Mouse (Mus musculus): Measurements from ENCODE around the gene Apol7e.
A peak's percentile ranks its signal among the peaks of the same experiment; 100 is the strongest.
"Not testable (repeated sequence)": the region's sequence is repeated elsewhere in the genome, so short reads cannot be mapped to it uniquely, and the experiment has no call there.

- TF ChIP-seq CTCF (IDR thresholded peaks at IDR 0.05; ENCODE audit: low read depth, low read length), result peak; percentile 45
- TF ChIP-seq POLR2A (IDR thresholded peaks at IDR 0.05; ENCODE audit: insufficient read depth, low read length); EP300 (IDR thresholded peaks at IDR 0.05; ENCODE audit: insufficient read depth, low read depth, low read length): not testable (repeated sequence)
Measured at GRCm38 (mm10) chr15:77683944-77684343, 14.7 kb upstream of the Apol7e start.

All from ES-Bruce4 (cell line).